ENCODE assay signal across 23 mouse cellular contexts in the genomic region with DNA sequence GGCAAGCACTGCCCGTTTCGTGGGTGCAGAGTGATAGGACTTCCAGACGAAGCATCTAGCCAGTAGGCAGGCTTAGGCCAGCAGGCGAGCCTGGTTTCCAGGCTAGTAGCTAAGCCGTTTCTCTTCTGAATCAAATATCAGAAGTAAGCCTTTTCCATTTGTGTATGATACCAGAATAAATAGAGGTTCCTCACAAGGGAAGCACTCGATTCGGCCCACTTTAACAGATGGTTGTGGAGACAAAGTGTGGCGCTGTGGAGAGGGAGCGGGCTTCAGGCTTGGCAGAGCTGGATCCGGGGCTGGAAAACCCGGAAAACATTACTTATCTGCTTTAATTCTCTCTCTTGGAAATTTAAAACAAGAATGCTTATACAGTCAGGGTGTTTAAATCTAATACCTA. TPM values are rescaled to one million over a fixed set of nuclear protein-coding genes. Genes with fewer than 3 reads are reported as not detected.
DNase-seq lines count a peak whose midpoint lies in the region; ATAC-seq lines count a peak whose summit lies in the region.
"Had no signal": no experiment of that assay in that cellular context is flagged by ENCODE, and none has a peak within 500 bp of the region (broad histone marks: within the 10 kb centered on the region; RNA-seq: fewer than 3 reads in every experiment).

No protein-coding gene starts in this region.

- ATAC-seq in hindbrain, embryonic 12.5 days (ENCODE audit: low FRiP score) = no peak

- peak; percentile 39 to 47 for DNase-seq in layer of hippocampus, adult 18-20 months (ENCODE audit: low spot score in 2 of 2)
- no peak for DNase-seq in layer of hippocampus, postnatal 25 days (ENCODE audit: extremely low spot score in 1 of 2, low spot score in 1 of 2)
- peak; percentile 74 for DNase-seq in brain, adult 2 months (ENCODE audit: low read depth, low spot score)
- DNase-seq in layer of hippocampus, adult 8-10 months (ENCODE audit: low spot score in 2 of 2) = peak; percentile 22 to 37
- peak; percentile 43 to 49 for DNase-seq in left cerebral cortex, postnatal 36 days (ENCODE audit: low spot score in 2 of 2)
- no peak for DNase-seq in MN1 (ENCODE audit: low spot score)
- DNase-seq in heart, adult 11 months = no peak
- DNase-seq: adrenal gland, adult 2 months; cerebellum, adult 11 months; cerebellum, postnatal 14 days; embryo, embryonic 11 days; heart, postnatal 4 days; kidney, adult 8-10 months; kidney, postnatal 25 days; liver, embryonic 13.5 days; spleen, adult 18-20 months; thymus, postnatal 36 days had no signal

- no peaks in the 10 kb centered on the region for H3K27me3 ChIP-seq in hindbrain, embryonic 12.5 days
- H3K27me3 ChIP-seq: CH12.LX; embryonic facial prominence, embryonic 15.5 days; heart, embryonic 13.5 days; liver, embryonic 13.5 days; megakaryocyte, embryonic 14.5 days had no signal

- H3K27ac ChIP-seq in hindbrain, embryonic 12.5 days = no peak overlapping the region
- H3K27ac ChIP-seq: embryonic facial prominence, embryonic 15.5 days; forebrain, embryonic 10.5 days; heart, embryonic 13.5 days; liver, embryonic 13.5 days had no signal

- no peak overlapping the region for H3K9ac ChIP-seq in hindbrain, embryonic 12.5 days
- H3K9ac ChIP-seq: embryonic facial prominence, embryonic 15.5 days; heart, embryonic 13.5 days; liver, embryonic 13.5 days had no signal

- 86% methylated on average over 11 of the region's 11 CpGs for WGBS in hindbrain, embryonic 12.5 days

- no peak overlapping the region for H3K4me2 ChIP-seq in hindbrain, embryonic 12.5 days (replicated peaks)
- H3K4me2 ChIP-seq: embryonic facial prominence, embryonic 15.5 days; heart, embryonic 13.5 days; liver, embryonic 13.5 days had no signal

- H3K9me3 ChIP-seq in hindbrain, embryonic 12.5 days (replicated peaks) = no peaks in the 10 kb centered on the region
- H3K9me3 ChIP-seq: embryonic facial prominence, embryonic 15.5 days; forebrain, embryonic 10.5 days; heart, embryonic 13.5 days; liver, embryonic 13.5 days; megakaryocyte, embryonic 14.5 days had no signal

- intact Hi-C loops in left cerebral cortex, postnatal 36 days (cut with DNase I) = no loop called here

- H3K4me3 ChIP-seq in hindbrain, embryonic 12.5 days = no peak overlapping the region
- H3K4me3 ChIP-seq: embryonic facial prominence, embryonic 15.5 days; forebrain, embryonic 10.5 days; heart, embryonic 13.5 days; liver, embryonic 13.5 days; megakaryocyte, embryonic 14.5 days had no signal

- H3K4me1 ChIP-seq in hindbrain, embryonic 12.5 days = peaks cover 13% of the 10 kb centered on the region; the same call in 1 of the 2 replicates

- H3K36me3 ChIP-seq in hindbrain, embryonic 12.5 days = no peaks in the 10 kb centered on the region
- H3K36me3 ChIP-seq: embryonic facial prominence, embryonic 15.5 days; forebrain, embryonic 10.5 days; heart, embryonic 13.5 days; liver, embryonic 13.5 days had no signal

RNA-seq across cellular contexts. Expression of a gene that starts 27.1 kb away (rescaled TPM):
- 100 to 1,000 TPM; 117 to 135 TPM for total RNA-seq in layer of hippocampus, adult 18-20 months (2021)
- total RNA-seq in layer of hippocampus, postnatal 25 days (2021) = 100 to 1,000 TPM; 102 to 121 TPM
- total RNA-seq in layer of hippocampus, adult 8-10 months (2022) = 100 to 1,000 TPM; 127 to 141 (median 133) TPM
- 100 to 1,000 TPM; 152 to 159 TPM for total RNA-seq in left cerebral cortex, postnatal 36 days (2021)
- polyA plus RNA-seq in hindbrain, embryonic 12.5 days (2016; fragmentation: Nextera tagmentation; extraction: Ambion mirVana) = 153 and 159 TPM in 2 replicates

Comparison
In these comparisons a context has a peak if more than half of its experiments do, and no peak if none do; other contexts are left out.
1. DNase-seq: peak in layer of hippocampus, adult 18-20 months (2 of 2), brain, adult 2 months (single experiment), layer of hippocampus, adult 8-10 months (2 of 2) and left cerebral cortex, postnatal 36 days (2 of 2); none in layer of hippocampus, postnatal 25 days (0 of 2), MN1 (single experiment) and heart, adult 11 months (single experiment).